Mouse (Mus musculus) kidney, adult 2 months (tissue): ENCODE measurements around the gene Atmin.

Source experiments
- CTCF ChIP-seq: fragments of 200-500 bp; conservative IDR thresholded peaks from 2 replicates; pipeline ENCODE4 v1.5.1; 2011; ENCODE audit warnings: low read depth, mild to moderate bottlenecking, control low read depth, low read length, moderate library complexity, mixed read lengths; ENCODE audit not compliant: insufficient read depth, insufficient read length
- POLR2A ChIP-seq: fragments of 200-500 bp; IDR thresholded peaks from one replicate; pipeline ENCODE4 v1.6.1; 2011; ENCODE audit warnings: low read depth, low read length, control low read depth

- TF ChIP-seq POLR2A: no peak
- no peak for TF ChIP-seq CTCF
These were observed 51.0 kb downstream of the Atmin start for GRCm38 (mm10) chr8:116994016-116994716.
